Mouse (Mus musculus) liver, embryonic 16.5 days (tissue): ENCODE measurements around the gene Enthd1. TPM values are rescaled to one million over a fixed set of nuclear protein-coding genes. Genes with fewer than 3 reads are reported as not detected.

Experiments used
- ATAC-seq: fragments of 200-750 bp; cut with Nextera tagmentation; 2 replicates; pipeline ENCODE4 v1.8.0; 2017; ENCODE audit warnings: low read depth, mild to moderate bottlenecking, moderate number of reproducible peaks, moderate library complexity
- H3K27ac ChIP-seq: fragments of 300-500 bp; sonication (generic); 2 replicates; pipeline ENCODE4 v1.5.1; 2014; ENCODE audit warnings: mild to moderate bottlenecking, low read length
- H3K27me3 ChIP-seq: fragments of 300-500 bp; sonication (generic); 2 replicates; pipeline ENCODE4 v1.6.1; 2014; ENCODE audit warnings: low read depth, low read length, mixed read lengths; ENCODE audit not compliant: control insufficient read depth, insufficient read depth
- H3K36me3 ChIP-seq: fragments of 300-500 bp; sonication (generic); 2 replicates; pipeline ENCODE4 v1.6.1; 2014; ENCODE audit warnings: mild to moderate bottlenecking; ENCODE audit not compliant: control insufficient read depth, insufficient read depth
- H3K4me1 ChIP-seq: fragments of 300-500 bp; sonication (generic); 2 replicates; pipeline ENCODE4 v1.6.1; 2014; ENCODE audit warnings: low read depth, low read length, mixed read lengths; ENCODE audit not compliant: control insufficient read depth
- H3K4me2 ChIP-seq: fragments of 300-500 bp; sonication (generic); 2 replicates; pipeline ENCODE4 v1.6.1; 2014; ENCODE audit warnings: low read depth, low read length, mixed read lengths
- H3K4me3 ChIP-seq: fragments of 300-500 bp; sonication (generic); 2 replicates; pipeline ENCODE4 v1.5.1; 2014; ENCODE audit warnings: low read depth, mild to moderate bottlenecking, low read length
- H3K9ac ChIP-seq: fragments of 300-500 bp; sonication (generic); 2 replicates; pipeline ENCODE4 v1.6.1; 2014; ENCODE audit warnings: low read depth, low read length
- H3K9me3 ChIP-seq: fragments of 300-500 bp; sonication (generic); replicated peaks from 2 replicates; pipeline ENCODE4 v1.6.1; 2016; ENCODE audit warnings: low read length; ENCODE audit not compliant: control insufficient read depth
- WGBS: fragments of 180-500 bp; shearing (Covaris S2); extraction: QIAGEN DNeasy Blood & Tissue Kit; methylation state at CpG from one replicate; pipeline ENCODE4 v1.1.7; 2014; ENCODE audit not compliant: insufficient replicate concordance; 5-methylcytosine and 5-hydroxymethylcytosine counted together
- polyA plus RNA-seq: library from polyadenylated mRNA; unstranded; fragments of >200 nt; fragmentation: Nextera tagmentation; extraction: Ambion mirVana; gene quantifications from 2 replicates; pipeline ENCODE4 v1.2.1, GENCODE M21; 2015

The Enthd1 gene
- polyA plus RNA-seq, 1 experiment from 2014 or later, result not detected

DNA sequence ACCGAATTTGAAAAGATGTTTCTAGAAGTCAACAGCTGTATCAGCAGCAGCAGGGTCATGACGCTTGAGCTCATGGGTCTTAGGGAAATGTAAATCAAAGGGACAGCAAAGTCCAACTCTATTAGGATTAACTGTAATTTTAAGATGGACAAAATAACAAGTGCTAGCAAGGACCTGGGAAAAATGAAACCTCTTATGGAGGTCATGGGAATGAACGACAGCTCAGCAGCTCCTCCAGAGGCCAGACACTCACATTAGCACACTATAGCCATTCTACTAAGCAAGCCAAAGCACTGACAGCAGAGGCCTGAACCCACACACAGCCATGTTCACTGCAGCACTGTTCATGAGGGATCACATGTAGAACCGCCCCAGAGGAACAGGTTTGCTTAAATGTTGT lies 7.2 kb downstream of the Enthd1 start:
- no peak for ATAC-seq
- H3K4me3 ChIP-seq, result no peak overlapping the region
- H3K9me3 ChIP-seq, result no peaks in the 10 kb centered on the region
- no peaks in the 10 kb centered on the region for H3K4me1 ChIP-seq
- no peak overlapping the region for H3K4me2 ChIP-seq
- no peaks in the 10 kb centered on the region for H3K36me3 ChIP-seq
- H3K27me3 ChIP-seq, result peaks cover 15% of the 10 kb centered on the region
- H3K27ac ChIP-seq, result no peak overlapping the region
- WGBS, result 54% methylated on average over 4 of the region's 4 CpGs
- H3K9ac ChIP-seq, result no peak overlapping the region

- H3K9ac ChIP-seq, result no peak overlapping the region
- ATAC-seq, result no peak
- 55% methylated on average over 2 of the region's 2 CpGs for WGBS
- H3K27me3 ChIP-seq, result peaks cover 15% of the 10 kb centered on the region
- H3K9me3 ChIP-seq, result no peaks in the 10 kb centered on the region
- no peak overlapping the region for H3K4me2 ChIP-seq
- no peak overlapping the region for H3K4me3 ChIP-seq
- no peaks in the 10 kb centered on the region for H3K4me1 ChIP-seq
- no peak overlapping the region for H3K27ac ChIP-seq
- no peaks in the 10 kb centered on the region for H3K36me3 ChIP-seq
Measured at GRCm38 (mm10) chr15:80556021-80556420, 8.9 kb downstream of the Enthd1 start.

- no peak overlapping the region for H3K27ac ChIP-seq
- ATAC-seq, result no peak
- WGBS, result 56% methylated on average over 6 of the region's 6 CpGs
Measured at GRCm38 (mm10) chr15:80554860-80555822, 9.8 kb downstream of the Enthd1 start.

GRCm38 (mm10) chr15:80545430-80545829 lies 19.5 kb downstream of the Enthd1 start:
- 45% methylated on average over 6 of the region's 6 CpGs for WGBS
- ATAC-seq, result no peak
- no peak overlapping the region for H3K4me3 ChIP-seq
- no peaks in the 10 kb centered on the region for H3K9me3 ChIP-seq
- peaks cover 10% of the 10 kb centered on the region; the same call in 1 of the 2 replicates for H3K27me3 ChIP-seq
- H3K4me1 ChIP-seq, result peaks cover 5% of the 10 kb centered on the region
- no peak overlapping the region for H3K4me2 ChIP-seq
- no peak overlapping the region for H3K9ac ChIP-seq
- no peaks in the 10 kb centered on the region for H3K36me3 ChIP-seq
- H3K27ac ChIP-seq, result no peak overlapping the region

More at GRCm38 (mm10) chr15:80554860-80555822, 9.8 kb downstream of the Enthd1 start:
- Histone ChIP-seq H3K9me3 (no peaks in the 10 kb centered on the region), H3K4me3 (no peak overlapping the region), H3K4me1 (no peaks in the 10 kb centered on the region), H3K36me3 (no peaks in the 10 kb centered on the region), H3K27me3 (peaks cover 9% of the 10 kb centered on the region), H3K4me2 (no peak overlapping the region), H3K9ac (no peak overlapping the region)

DNA sequence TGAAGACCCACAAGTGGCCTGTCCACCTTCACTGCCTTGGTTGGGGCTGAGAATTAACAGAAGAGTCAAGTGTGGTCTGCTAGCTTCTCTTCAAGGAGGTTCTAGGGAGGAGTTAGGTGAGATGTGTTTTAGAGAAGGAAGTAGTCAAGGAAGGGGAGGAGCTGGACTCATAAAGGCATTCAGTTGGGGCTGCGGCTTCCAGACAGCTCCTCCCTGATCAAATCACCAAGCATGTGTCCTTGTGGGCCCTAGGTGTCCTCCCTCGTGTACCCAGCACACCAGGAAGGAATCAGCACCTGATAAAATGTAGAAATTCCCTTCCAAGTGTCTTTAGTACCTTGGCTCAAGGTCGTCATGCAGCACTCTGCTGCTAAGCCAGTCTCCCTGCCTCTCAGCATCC lies 20.8 kb downstream of the Enthd1 start:
- 22% methylated on average over 3 of the region's 3 CpGs for WGBS
- peak; percentile 48 for ATAC-seq
- no peak overlapping the region for H3K4me2 ChIP-seq
- peaks cover 10% of the 10 kb centered on the region; the same call in 1 of the 2 replicates for H3K27me3 ChIP-seq
- no peak overlapping the region for H3K9ac ChIP-seq
- H3K4me1 ChIP-seq, result peaks cover 5% of the 10 kb centered on the region
- H3K27ac ChIP-seq, result no peak overlapping the region
- no peaks in the 10 kb centered on the region for H3K36me3 ChIP-seq
- no peak overlapping the region for H3K4me3 ChIP-seq
- H3K9me3 ChIP-seq, result no peaks in the 10 kb centered on the region

DNA sequence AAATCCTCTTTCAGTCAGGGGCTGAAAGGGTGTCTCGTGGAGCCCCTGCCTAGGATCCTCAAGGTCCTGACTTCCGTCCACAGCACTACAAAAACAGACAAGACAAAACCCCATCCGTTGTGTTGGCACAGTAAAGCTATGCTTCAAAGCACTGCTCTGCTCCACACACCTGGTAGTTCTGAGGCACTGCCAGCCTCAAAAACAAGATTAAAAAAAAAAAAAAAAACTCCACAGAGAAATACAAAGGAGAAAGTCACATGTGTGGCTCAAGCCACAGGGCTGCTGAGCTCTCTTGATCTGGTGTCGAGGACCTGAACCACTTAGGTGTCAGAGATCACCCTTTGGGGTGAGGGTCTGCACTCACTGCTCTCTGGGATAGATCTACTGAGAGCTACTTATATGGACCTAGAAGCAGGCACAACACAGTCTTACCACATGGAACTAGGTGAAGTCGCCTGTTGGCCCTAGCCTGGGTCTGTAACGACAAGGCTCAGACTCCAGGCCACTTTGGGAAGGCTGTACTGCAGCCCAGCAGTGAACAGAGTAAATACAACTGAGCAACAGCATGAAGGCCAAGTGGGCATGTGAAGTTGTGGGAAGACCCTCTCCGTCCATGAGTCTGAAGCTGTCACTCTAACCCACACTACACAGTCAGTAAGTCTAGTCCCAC lies 26.1 kb downstream of the Enthd1 start:
- WGBS, result 72% methylated on average over 7 of the region's 7 CpGs

GRCm38 (mm10) chr15:80538075-80538474 lies 26.9 kb downstream of the Enthd1 start:
- Histone ChIP-seq H3K4me3 (no peak overlapping the region), H3K36me3 (no peaks in the 10 kb centered on the region), H3K4me1 (peaks cover 9% of the 10 kb centered on the region), H3K4me2 (no peak overlapping the region), H3K27me3 (no peaks in the 10 kb centered on the region), H3K9me3 (no peaks in the 10 kb centered on the region), H3K27ac (no peak overlapping the region), H3K9ac (no peak overlapping the region)
- ATAC-seq, result no peak
- 34% methylated on average over 2 of the region's 2 CpGs for WGBS

More for the DNA sequence above, 26.1 kb downstream of the Enthd1 start:
- no peak overlapping the region for H3K9ac ChIP-seq
- no peaks in the 10 kb centered on the region for H3K9me3 ChIP-seq
- ATAC-seq, result no peak
- H3K4me2 ChIP-seq, result no peak overlapping the region
- no peak overlapping the region for H3K27ac ChIP-seq
- H3K27me3 ChIP-seq, result no peaks in the 10 kb centered on the region
- H3K36me3 ChIP-seq, result no peaks in the 10 kb centered on the region
- H3K4me1 ChIP-seq, result peaks cover 3% of the 10 kb centered on the region; the same call in 1 of the 2 replicates
- no peak overlapping the region for H3K4me3 ChIP-seq

GRCm38 (mm10) chr15:80536051-80536450 lies 28.9 kb downstream of the Enthd1 start:
- 69% methylated on average over 2 of the region's 2 CpGs for WGBS
- no peak overlapping the region for H3K9ac ChIP-seq
- no peaks in the 10 kb centered on the region for H3K9me3 ChIP-seq
- no peak for ATAC-seq
- peaks cover 27% of the 10 kb centered on the region for H3K4me1 ChIP-seq
- no peaks in the 10 kb centered on the region for H3K36me3 ChIP-seq
- H3K27me3 ChIP-seq, result no peaks in the 10 kb centered on the region
- no peak overlapping the region for H3K4me3 ChIP-seq
- no peak overlapping the region for H3K4me2 ChIP-seq
- H3K27ac ChIP-seq, result no peak overlapping the region

DNA sequence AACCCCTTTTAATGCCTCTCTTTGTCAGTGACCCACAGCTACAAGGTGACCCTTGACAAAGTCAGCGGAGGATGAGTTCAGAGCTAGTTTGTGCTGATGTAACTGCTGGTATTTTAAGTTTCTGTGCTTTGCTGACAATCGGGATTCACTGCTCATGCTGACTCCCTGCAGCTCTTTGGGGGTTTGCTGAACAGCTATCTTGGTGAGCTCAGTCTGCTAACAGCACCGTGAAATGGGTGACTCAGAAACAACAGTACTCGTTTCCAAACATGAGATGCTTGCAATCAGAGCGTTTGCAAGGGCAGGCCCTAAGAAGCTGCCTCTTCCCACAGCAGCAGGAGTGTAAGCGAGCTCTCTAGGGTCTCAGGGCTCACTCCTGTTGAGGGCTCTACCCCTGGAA lies 31.7 kb downstream of the Enthd1 start:
- Histone ChIP-seq H3K27me3 (no peaks in the 10 kb centered on the region; the same call in 1 of the 2 replicates), H3K9me3 (no peaks in the 10 kb centered on the region), H3K4me3 (no peak overlapping the region), H3K36me3 (no peaks in the 10 kb centered on the region), H3K4me1 (peaks cover 35% of the 10 kb centered on the region), H3K9ac (no peak overlapping the region; the same call in 1 of the 2 replicates), H3K27ac (peak overlapping the region; percentile 85; the same call in 1 of the 2 replicates), H3K4me2 (no peak overlapping the region)
- ATAC-seq, result no peak
- 63% methylated on average over 6 of the region's 6 CpGs for WGBS
